Mouse (Mus musculus) stomach, embryonic 16.5 days (tissue): ENCODE results near the gene Samsn1. TPM values are rescaled to one million over a fixed set of nuclear protein-coding genes. Genes with fewer than 3 reads are reported as not detected.

Experiments
- ATAC-seq: fragments of 200-750 bp; cut with Nextera tagmentation; 2 replicates; pipeline ENCODE4 v1.8.0; 2017; ENCODE audit warnings: moderate number of reproducible peaks, moderate TSS enrichment; ENCODE audit not compliant: insufficient read depth, low FRiP score
- H3K27ac ChIP-seq: fragments of 300-500 bp; sonication (generic); 2 replicates; pipeline ENCODE4 v1.5.1; 2014; ENCODE audit warnings: low read length
- H3K27me3 ChIP-seq: fragments of 300-500 bp; sonication (generic); 2 replicates; pipeline ENCODE4 v1.6.1; 2014; ENCODE audit warnings: low read length, control low read depth, mixed read lengths; ENCODE audit not compliant: control insufficient read depth, insufficient read depth
- H3K36me3 ChIP-seq: fragments of 300-500 bp; sonication (generic); 2 replicates; pipeline ENCODE4 v1.6.1; 2014; ENCODE audit warnings: low read length; ENCODE audit not compliant: control insufficient read depth, insufficient read depth
- H3K4me1 ChIP-seq: fragments of 300-500 bp; sonication (generic); 2 replicates; pipeline ENCODE4 v1.6.1; 2014; ENCODE audit warnings: low read length, control low read depth, mixed read lengths; ENCODE audit not compliant: control insufficient read depth, insufficient read depth
- H3K4me2 ChIP-seq: fragments of 300-500 bp; sonication (generic); 2 replicates; pipeline ENCODE4 v1.6.1; 2014; ENCODE audit warnings: low read depth, low read length, mixed read lengths
- H3K4me3 ChIP-seq: fragments of 300-500 bp; sonication (generic); replicated peaks from 2 replicates; pipeline ENCODE4 v1.5.1; 2014; ENCODE audit warnings: mild to moderate bottlenecking, low read length
- H3K9ac ChIP-seq: fragments of 300-500 bp; sonication (generic); 2 replicates; pipeline ENCODE4 v1.6.1; 2014; ENCODE audit warnings: low read length
- H3K9me3 ChIP-seq: fragments of 300-500 bp; sonication (generic); replicated peaks from 2 replicates; pipeline ENCODE4 v1.6.1; 2016; ENCODE audit warnings: low read length, control low read depth; ENCODE audit not compliant: control insufficient read depth
- WGBS: fragments of 180-500 bp; shearing (Covaris S2); extraction: QIAGEN DNeasy Blood & Tissue Kit; methylation state at CpG from one replicate; pipeline ENCODE4 v1.1.7; 2014; 5-methylcytosine and 5-hydroxymethylcytosine counted together
- polyA plus RNA-seq: library from polyadenylated mRNA; unstranded; fragments of >200 nt; fragmentation: Nextera tagmentation; extraction: Ambion mirVana; gene quantifications from 2 replicates; pipeline ENCODE4 v1.2.1, GENCODE M21; 2015

The Samsn1 gene
- polyA plus RNA-seq, 1 experiment from 2014 or later = 4.6 TPM

GRCm38 (mm10) chr16:75919298-75919697 is 102.8 kb downstream of the Samsn1 start:
- Histone ChIP-seq H3K9me3 (no peaks in the 10 kb centered on the region), H3K27ac (no peak overlapping the region), H3K36me3 (no peaks in the 10 kb centered on the region), H3K4me3 (no peak overlapping the region), H3K4me1 (no peaks in the 10 kb centered on the region), H3K9ac (no peak overlapping the region), H3K4me2 (no peak overlapping the region), H3K27me3 (no peaks in the 10 kb centered on the region)
- 78% methylated on average over 4 of the region's 4 CpGs for WGBS
- no peak for ATAC-seq

GRCm38 (mm10) chr16:75917712-75918111 is 104.4 kb downstream of the Samsn1 start:
- no peaks in the 10 kb centered on the region for H3K9me3 ChIP-seq
- 80% methylated on average over 5 of the region's 5 CpGs for WGBS
- H3K27ac ChIP-seq = no peak overlapping the region
- H3K4me1 ChIP-seq = no peaks in the 10 kb centered on the region
- no peaks in the 10 kb centered on the region for H3K27me3 ChIP-seq
- no peak overlapping the region for H3K9ac ChIP-seq
- H3K4me2 ChIP-seq = no peak overlapping the region
- no peaks in the 10 kb centered on the region for H3K36me3 ChIP-seq
- no peak overlapping the region for H3K4me3 ChIP-seq
- ATAC-seq = no peak

- ATAC-seq = no peak
- Histone ChIP-seq H3K9ac (no peak overlapping the region), H3K9me3 (no peaks in the 10 kb centered on the region), H3K27me3 (no peaks in the 10 kb centered on the region), H3K4me2 (no peak overlapping the region), H3K4me3 (no peak overlapping the region), H3K36me3 (no peaks in the 10 kb centered on the region), H3K27ac (no peak overlapping the region), H3K4me1 (no peaks in the 10 kb centered on the region)
- WGBS = 83% methylated on average over 5 of the region's 5 CpGs
Observed at GRCm38 (mm10) chr16:75912051-75912450, 110.0 kb downstream of the Samsn1 start.

- Histone ChIP-seq H3K36me3 (no peaks in the 10 kb centered on the region), H3K27me3 (no peaks in the 10 kb centered on the region), H3K9me3 (no peaks in the 10 kb centered on the region), H3K4me2 (no peak overlapping the region), H3K4me3 (no peak overlapping the region; the same call in 1 of the 2 replicates), H3K9ac (no peak overlapping the region), H3K4me1 (no peaks in the 10 kb centered on the region), H3K27ac (no peak overlapping the region)
- WGBS = 62% methylated on average over 8 of the region's 8 CpGs
- ATAC-seq = 0 out of 2 replicates have a peak, but pooled peaks have one; percentile 53
Observed at GRCm38 (mm10) chr16:75908635-75909494, 113.2 kb downstream of the Samsn1 start.

- Histone ChIP-seq H3K9me3 (no peaks in the 10 kb centered on the region), H3K9ac (no peak overlapping the region), H3K4me1 (no peaks in the 10 kb centered on the region), H3K27ac (no peak overlapping the region), H3K4me2 (no peak overlapping the region), H3K27me3 (no peaks in the 10 kb centered on the region), H3K4me3 (no peak overlapping the region), H3K36me3 (no peaks in the 10 kb centered on the region)
- ATAC-seq = no peak
- 73% methylated on average over 2 of the region's 2 CpGs for WGBS
Observed at GRCm38 (mm10) chr16:75906790-75907189, 115.3 kb downstream of the Samsn1 start.

- Histone ChIP-seq H3K4me1 (no peaks in the 10 kb centered on the region), H3K9ac (no peak overlapping the region), H3K27ac (no peak overlapping the region), H3K27me3 (no peaks in the 10 kb centered on the region), H3K4me3 (no peak overlapping the region), H3K9me3 (no peaks in the 10 kb centered on the region), H3K36me3 (no peaks in the 10 kb centered on the region), H3K4me2 (no peak overlapping the region)
- ATAC-seq = no peak
- WGBS = 97% methylated on average over 1 of the region's 1 CpGs
Observed at GRCm38 (mm10) chr16:75906260-75906659, 115.8 kb downstream of the Samsn1 start.

GRCm38 (mm10) chr16:75905324-75905723 is 116.8 kb downstream of the Samsn1 start:
- WGBS = 44% methylated on average over 1 of the region's 1 CpGs
- Histone ChIP-seq H3K4me2 (no peak overlapping the region), H3K27ac (no peak overlapping the region), H3K27me3 (no peaks in the 10 kb centered on the region), H3K36me3 (no peaks in the 10 kb centered on the region), H3K4me1 (no peaks in the 10 kb centered on the region), H3K9ac (no peak overlapping the region), H3K9me3 (no peaks in the 10 kb centered on the region), H3K4me3 (no peak overlapping the region)
- ATAC-seq = no peak

- H3K4me2 ChIP-seq = no peak overlapping the region
- ATAC-seq = no peak
- 91% methylated on average over 4 of the region's 4 CpGs for WGBS
- no peaks in the 10 kb centered on the region for H3K27me3 ChIP-seq
- H3K36me3 ChIP-seq = no peaks in the 10 kb centered on the region
- no peaks in the 10 kb centered on the region for H3K4me1 ChIP-seq
- H3K9ac ChIP-seq = no peak overlapping the region
- H3K4me3 ChIP-seq = no peak overlapping the region
- H3K27ac ChIP-seq = no peak overlapping the region
- no peaks in the 10 kb centered on the region for H3K9me3 ChIP-seq
Observed at GRCm38 (mm10) chr16:75904072-75904471, 118.0 kb downstream of the Samsn1 start.

GRCm38 (mm10) chr16:75903028-75903427 is 119.1 kb downstream of the Samsn1 start:
- 88% methylated on average over 3 of the region's 3 CpGs for WGBS
- no peak for ATAC-seq
- no peaks in the 10 kb centered on the region for H3K4me1 ChIP-seq

More at GRCm38 (mm10) chr16:75903028-75903427, 119.1 kb downstream of the Samsn1 start:
- Histone ChIP-seq H3K4me3 (no peak overlapping the region), H3K4me2 (no peak overlapping the region), H3K9ac (no peak overlapping the region), H3K36me3 (no peaks in the 10 kb centered on the region), H3K27me3 (no peaks in the 10 kb centered on the region), H3K9me3 (no peaks in the 10 kb centered on the region), H3K27ac (no peak overlapping the region)
